Mouse (Mus musculus) thymus, adult 2 months (tissue): Measurements from ENCODE around the gene Galnt10. TPM values are rescaled to one million over a fixed set of nuclear protein-coding genes. Genes with fewer than 3 reads are reported as not detected.
A peak's percentile ranks its signal among the peaks of the same experiment; 100 is the strongest.

Experiments
- DNase-seq: peaks from one replicate; pipeline ENCODE4 v3.0.0; 2021
- H3K27ac ChIP-seq: fragments of 200-500 bp; 2 replicates; pipeline ENCODE4 v1.5.1; 2012; ENCODE audit warnings: low read length, control low read depth; ENCODE audit not compliant: control insufficient read depth, insufficient read depth
- H3K27me3 ChIP-seq: fragments of 200-500 bp; 2 replicates; pipeline ENCODE4 v1.6.1; 2012; ENCODE audit warnings: mild to moderate bottlenecking, low read length, moderate library complexity, mixed read lengths; ENCODE audit not compliant: control insufficient read depth, insufficient read depth
- H3K36me3 ChIP-seq: fragments of 200-500 bp; 2 replicates; pipeline ENCODE4 v1.6.1; 2012; ENCODE audit warnings: mild to moderate bottlenecking, low read length, moderate library complexity; ENCODE audit not compliant: control insufficient read depth, insufficient read depth
- H3K4me1 ChIP-seq: fragments of 200-500 bp; replicated peaks from 2 replicates; pipeline ENCODE4 v1.6.1; 2012; ENCODE audit warnings: low read length; ENCODE audit not compliant: control insufficient read depth, insufficient read depth
- H3K4me3 ChIP-seq: fragments of 200-500 bp; 2 replicates; pipeline ENCODE4 v1.5.1; 2012; ENCODE audit warnings: mild to moderate bottlenecking, low read length, control low read depth, moderate library complexity; ENCODE audit not compliant: control insufficient read depth, insufficient read depth
- CTCF ChIP-seq: fragments of 200-500 bp; IDR thresholded peaks from 2 replicates; pipeline ENCODE4 v1.5.1; 2012; ENCODE audit warnings: mild to moderate bottlenecking, control low read depth, low read length, moderate library complexity, borderline replicate concordance; ENCODE audit not compliant: control insufficient read depth, poor library complexity, insufficient read depth; ENCODE audit errors: extremely low read depth
- POLR2A ChIP-seq: fragments of 200-500 bp; IDR thresholded peaks from 2 replicates; pipeline ENCODE4 v1.6.1; 2012; ENCODE audit warnings: mild to moderate bottlenecking, low read length, control low read depth, moderate library complexity; ENCODE audit not compliant: control insufficient read depth, poor library complexity, insufficient read depth; ENCODE audit errors: extremely low read depth
- WGBS: fragments of 180-500 bp; shearing (Covaris S2); methylation state at CpG from one replicate; pipeline ENCODE4 v1.1.7; 2018; 5-methylcytosine and 5-hydroxymethylcytosine counted together
- polyA plus RNA-seq: library from polyadenylated mRNA; depleted of rRNA; stranded (reverse); fragments of >200 nt; gene quantifications from 2 replicates; pipeline ENCODE4 v1.2.3, GENCODE M21; 2012

Galnt10 gene
- polyA plus RNA-seq, 1 experiment: 28.0 TPM

- Histone ChIP-seq H3K4me3 (no peak overlapping the region), H3K27me3 (no peaks in the 10 kb centered on the region), H3K36me3 (no peaks in the 10 kb centered on the region), H3K4me1 (peaks cover 74% of the 10 kb centered on the region), H3K27ac (peak overlapping the region; percentile 91)
- WGBS: 29% methylated on average over 5 of the region's 5 CpGs
- peak; percentile 68 for DNase-seq
- TF ChIP-seq CTCF (no peak), POLR2A (no peak)
Observed at GRCm38 (mm10) chr11:57664741-57665140, 19.5 kb downstream of the Galnt10 start.

GRCm38 (mm10) chr11:57668271-57668670 is 23.0 kb downstream of the Galnt10 start:
- Histone ChIP-seq H3K4me1 (peaks cover 81% of the 10 kb centered on the region), H3K27ac (peak overlapping the region; percentile 65), H3K36me3 (no peaks in the 10 kb centered on the region), H3K4me3 (no peak overlapping the region), H3K27me3 (no peaks in the 10 kb centered on the region)
- 81% methylated on average over 8 of the region's 8 CpGs for WGBS
- TF ChIP-seq POLR2A: no peak
- TF ChIP-seq CTCF: no peak
- no peak for DNase-seq

- WGBS: 17% methylated on average over 6 of the region's 6 CpGs
- Histone ChIP-seq H3K4me1 (peaks cover 82% of the 10 kb centered on the region), H3K4me3 (no peak overlapping the region), H3K36me3 (no peaks in the 10 kb centered on the region), H3K27ac (peak overlapping the region; percentile 65; the same call in 1 of the 2 replicates), H3K27me3 (no peaks in the 10 kb centered on the region)
- TF ChIP-seq POLR2A (no peak), CTCF (no peak)
- DNase-seq: peak; percentile 64
Observed at GRCm38 (mm10) chr11:57669522-57669921, 24.3 kb downstream of the Galnt10 start.

GRCm38 (mm10) chr11:57671120-57671697 is 26.0 kb downstream of the Galnt10 start:
- Histone ChIP-seq H3K27ac (no peak overlapping the region), H3K4me3 (no peak overlapping the region), H3K36me3 (no peaks in the 10 kb centered on the region), H3K4me1 (peaks cover 90% of the 10 kb centered on the region), H3K27me3 (no peaks in the 10 kb centered on the region)
- TF ChIP-seq POLR2A: no peak
- TF ChIP-seq CTCF: no peak
- no peak for DNase-seq
- WGBS: 66% methylated on average over 5 of the region's 5 CpGs

GRCm38 (mm10) chr11:57671797-57672196 is 26.6 kb downstream of the Galnt10 start:
- H3K27ac ChIP-seq: no peak overlapping the region
- peaks cover 87% of the 10 kb centered on the region for H3K4me1 ChIP-seq
- no peaks in the 10 kb centered on the region for H3K36me3 ChIP-seq
- TF ChIP-seq CTCF (no peak), POLR2A (no peak)
- H3K4me3 ChIP-seq: no peak overlapping the region
- 91% methylated on average over 10 of the region's 10 CpGs for WGBS
- DNase-seq: no peak
- H3K27me3 ChIP-seq: no peaks in the 10 kb centered on the region

GRCm38 (mm10) chr11:57672995-57673394 is 27.8 kb downstream of the Galnt10 start:
- no peak overlapping the region for H3K4me3 ChIP-seq
- no peaks in the 10 kb centered on the region for H3K36me3 ChIP-seq
- H3K27ac ChIP-seq: peak overlapping the region; percentile 40
- DNase-seq: peak; percentile 71
- H3K4me1 ChIP-seq: peaks cover 82% of the 10 kb centered on the region
- TF ChIP-seq POLR2A: no peak
- TF ChIP-seq CTCF: no peak
- WGBS: 55% methylated on average over 9 of the region's 9 CpGs
- H3K27me3 ChIP-seq: no peaks in the 10 kb centered on the region
